Mouse (Mus musculus): ENCODE measurements around the gene Gm3696.
"Not testable (repeated sequence)": the region's sequence is repeated elsewhere in the genome, so short reads cannot be mapped to it uniquely, and the experiment has no call there.

Gm3696 gene

DNA sequence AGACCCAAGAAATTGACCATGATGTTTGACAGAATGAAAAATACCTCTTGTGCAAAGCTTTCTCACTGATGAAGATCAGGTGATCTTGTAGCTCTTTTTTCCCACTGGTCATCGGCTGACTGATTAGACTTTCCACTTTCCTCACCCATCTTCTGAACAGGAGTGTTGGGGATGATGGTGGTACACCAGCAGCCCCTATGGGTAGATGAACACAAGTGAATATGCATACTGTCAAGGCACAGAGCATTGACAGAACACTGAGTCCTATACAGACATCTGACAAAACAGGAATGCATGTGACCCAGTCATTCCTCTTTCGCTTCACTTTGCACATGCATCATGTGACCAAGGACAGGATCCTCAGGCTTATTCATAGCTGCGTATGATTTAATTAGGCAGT is at the start of gene Gm3696:
TSS of gene Gm3696 (minus strand) at position 101 of the 400 bp plus-strand sequence.
- not testable (repeated sequence) for DNase-seq (ENCODE audit: extremely low read depth, low read depth, low spot score)

DNA sequence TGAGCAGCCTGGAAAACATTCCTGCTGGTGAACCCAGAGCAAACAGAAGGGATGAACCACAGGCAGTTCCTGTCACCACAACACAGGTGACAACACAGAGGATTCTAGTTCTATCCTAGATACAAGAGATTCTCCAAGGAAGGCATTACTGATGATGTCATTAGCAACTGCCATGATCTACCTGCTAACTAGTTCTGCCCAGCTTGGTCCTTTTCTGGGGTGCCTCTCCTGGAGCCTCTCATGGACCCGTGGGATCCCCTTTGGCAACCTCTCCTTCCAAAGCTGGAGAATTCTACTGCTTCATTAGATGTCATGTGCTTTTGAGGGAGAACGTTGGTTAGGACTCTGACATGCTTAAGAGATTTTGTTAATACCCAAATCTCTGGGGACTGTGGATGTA is 24.9 kb upstream of the Gm3696 start, which contains the start of gene Gm6676:
TSS of gene Gm6676 (minus strand) at position 101 of the 400 bp plus-strand sequence.
- DNase-seq (ENCODE audit: extremely low read depth, low read depth, low spot score): not testable (repeated sequence)

DNA sequence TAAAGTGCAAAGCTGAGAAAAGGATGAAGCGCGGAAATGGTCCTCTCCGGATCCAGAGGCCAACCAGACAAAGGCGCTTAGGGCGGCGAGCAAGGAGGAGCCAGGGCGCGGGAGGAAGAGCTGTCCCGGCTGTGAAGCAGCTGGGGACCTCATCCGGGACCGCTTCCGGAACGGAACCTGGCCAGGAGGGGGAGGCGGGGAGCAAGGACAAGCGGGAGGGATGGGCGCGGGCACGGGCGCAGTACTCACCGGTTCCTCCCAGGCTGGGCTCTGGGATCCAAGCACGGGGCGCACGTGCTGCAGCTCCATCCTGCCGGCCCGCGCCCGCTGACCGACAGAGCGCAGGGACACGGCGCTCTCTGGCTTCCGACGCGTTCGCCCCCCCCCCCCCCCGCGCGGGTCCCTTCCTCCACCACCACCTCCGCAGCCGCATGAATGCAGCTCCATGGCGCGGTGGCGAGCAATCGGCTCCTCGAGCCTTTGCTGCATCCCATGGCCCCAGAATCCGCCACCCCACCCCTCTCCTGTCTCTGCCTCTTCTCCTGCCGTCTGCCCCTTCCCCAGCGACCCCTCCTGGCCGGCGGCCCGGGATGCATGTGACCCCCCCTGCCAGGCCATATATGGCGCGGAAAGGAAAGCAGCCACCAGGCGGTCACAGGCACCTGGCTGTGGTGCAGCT is 4.8 kb upstream of the Gm3696 start:
- DNase-seq (ENCODE audit: extremely low read depth, low read depth, low spot score): not testable (repeated sequence)

DNA sequence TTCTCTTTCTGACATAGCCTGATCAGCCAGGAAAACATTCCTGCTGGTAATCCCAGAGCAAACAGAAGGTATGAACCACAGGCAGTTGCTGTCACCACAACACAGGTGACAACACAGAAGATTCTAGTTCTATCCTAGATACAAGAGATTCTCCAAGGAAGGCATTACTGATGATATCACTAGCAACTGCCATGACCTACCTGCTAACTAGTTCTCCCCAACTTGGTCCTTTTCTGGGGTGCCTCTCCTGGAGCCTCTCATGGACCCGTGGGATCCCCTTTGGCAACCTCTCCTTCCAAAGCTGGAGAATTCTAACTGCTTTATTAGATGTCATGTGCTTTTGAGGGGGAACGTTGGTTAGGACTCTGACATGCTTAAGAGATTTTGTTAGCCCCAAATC is 55.6 kb downstream of the Gm3696 start, which contains the start of gene Gm3685:
TSS of gene Gm3685 (minus strand) at position 101 of the 400 bp plus-strand sequence.
- DNase-seq (ENCODE audit: extremely low read depth, low read depth, low spot score): not testable (repeated sequence)
